Mouse (Mus musculus) embryo, embryonic 10.5 days (tissue): Measurements from ENCODE around the gene Gal3st1.

Experiments used
- DNase-seq: peaks from one replicate; pipeline ENCODE4 v3.0.0-alpha.2; 2015; ENCODE audit warnings: low spot score

The Gal3st1 gene

DNA sequence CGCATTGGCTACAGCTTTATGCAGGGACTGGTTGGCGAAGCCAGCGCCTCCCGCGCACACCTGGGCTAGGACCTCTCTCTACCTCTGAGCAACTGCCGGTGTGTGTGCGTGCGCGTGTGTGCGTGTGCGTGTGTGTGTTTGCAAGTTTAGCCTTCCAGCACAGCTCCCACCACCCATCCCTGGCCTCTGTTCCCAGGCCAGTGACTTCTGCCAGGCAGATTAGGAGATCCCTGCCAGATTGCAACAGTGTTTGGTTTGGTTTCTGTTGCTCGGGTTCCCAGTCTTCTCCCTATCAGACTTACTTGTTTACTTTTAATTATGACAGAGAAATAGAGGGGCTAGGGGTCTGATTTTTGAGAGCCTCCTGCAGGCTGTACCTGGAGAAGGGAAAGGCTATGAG lies 48.5 kb downstream of the Gal3st1 start:
- no peak for DNase-seq

DNA sequence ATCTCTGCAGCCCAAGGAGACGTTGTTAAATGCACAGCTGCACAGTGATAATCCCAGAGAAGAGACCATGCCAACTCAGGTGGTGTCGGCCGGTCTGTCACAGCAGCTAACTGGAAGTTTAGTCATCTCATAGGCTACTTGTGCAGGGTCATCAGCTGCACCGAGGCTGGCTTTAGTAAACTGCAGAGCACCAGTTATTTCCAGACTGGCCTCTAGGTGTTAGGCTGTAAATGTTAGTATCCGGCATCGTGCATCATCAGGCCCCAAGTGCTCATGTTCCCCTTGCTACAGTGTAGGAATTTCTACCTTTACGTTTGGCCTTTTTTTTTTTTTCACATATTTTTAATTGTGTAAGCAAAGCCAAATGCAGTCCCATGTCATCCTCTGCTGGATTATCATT lies 50.0 kb downstream of the Gal3st1 start:
- no peak for DNase-seq

DNA sequence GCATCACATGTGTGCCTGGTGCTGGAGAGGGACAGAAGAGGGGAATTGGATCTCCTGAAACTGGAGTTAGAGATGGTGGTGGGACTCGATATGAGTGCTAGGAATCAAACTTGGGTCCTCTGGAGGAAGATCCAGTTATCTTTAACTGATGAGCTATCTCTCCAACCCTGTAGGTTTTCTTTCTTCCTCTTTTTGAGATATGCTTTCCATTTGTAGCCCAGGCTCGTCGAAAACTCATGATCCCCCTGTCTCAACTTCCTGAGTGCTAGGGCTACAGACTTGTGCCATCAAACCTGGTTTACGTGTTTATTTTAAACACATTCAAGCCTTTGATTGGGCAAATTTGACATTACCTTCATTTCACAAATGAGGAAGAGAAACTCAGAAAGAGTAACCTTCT lies 50.7 kb downstream of the Gal3st1 start:
- no peak for DNase-seq

DNA sequence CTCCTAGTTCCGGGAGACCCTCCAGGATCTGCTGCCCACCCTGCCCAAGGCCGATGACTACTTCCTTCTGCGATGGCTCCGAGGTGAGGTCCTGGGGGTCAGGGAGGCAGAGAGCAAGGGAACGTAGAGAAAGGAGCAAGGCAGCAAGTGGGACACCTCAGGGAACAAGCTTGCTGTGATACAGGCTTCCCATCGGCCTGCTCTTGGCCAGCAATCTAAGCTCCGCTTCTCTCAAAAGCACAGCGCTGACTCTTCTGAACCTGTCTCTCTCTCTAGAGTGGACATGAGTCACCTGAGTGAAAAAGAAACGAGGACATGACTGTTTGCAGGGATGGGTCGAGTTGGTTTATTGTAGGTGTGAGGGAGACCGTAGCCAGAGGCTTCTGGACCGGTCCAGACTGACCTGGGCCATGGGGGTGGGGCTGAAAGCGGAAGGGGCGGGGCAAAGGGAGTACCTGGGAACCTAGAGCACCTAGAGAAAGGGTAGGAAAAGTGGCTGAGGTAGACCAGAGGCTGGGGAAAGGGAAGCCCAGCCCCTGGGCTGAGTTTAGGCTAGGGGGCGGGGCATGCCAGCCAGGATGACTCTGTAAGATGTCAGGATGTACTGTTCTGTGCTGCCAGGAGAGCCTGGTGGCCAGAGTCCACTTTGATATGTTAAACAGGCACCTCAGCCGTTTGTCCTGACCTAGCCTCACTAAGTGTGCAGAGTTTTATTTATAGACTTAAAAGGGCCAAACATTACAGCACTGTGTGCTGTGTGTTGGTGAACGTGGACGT lies 51.9 kb downstream of the Gal3st1 start:
- no peak for DNase-seq

DNA sequence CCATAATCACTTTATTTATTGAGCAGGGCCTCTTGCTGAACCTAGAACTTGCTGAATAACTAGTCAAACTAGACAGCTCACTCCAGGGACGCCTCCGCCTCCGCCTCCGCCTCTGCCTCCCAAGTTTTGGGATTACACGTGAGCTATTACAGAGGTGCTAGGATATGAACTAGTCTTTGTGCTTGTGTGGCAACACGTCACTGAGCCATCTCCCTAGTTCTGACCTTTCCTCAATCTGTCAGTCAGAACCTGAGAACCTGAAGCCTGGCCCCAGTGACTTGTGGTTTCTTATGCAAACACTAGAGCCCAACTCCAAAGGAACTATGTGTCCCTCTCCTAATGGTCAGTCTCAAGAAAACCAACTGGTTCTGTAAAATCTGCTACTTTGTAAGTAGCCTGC lies 52.5 kb downstream of the Gal3st1 start:
- no peak for DNase-seq

DNA sequence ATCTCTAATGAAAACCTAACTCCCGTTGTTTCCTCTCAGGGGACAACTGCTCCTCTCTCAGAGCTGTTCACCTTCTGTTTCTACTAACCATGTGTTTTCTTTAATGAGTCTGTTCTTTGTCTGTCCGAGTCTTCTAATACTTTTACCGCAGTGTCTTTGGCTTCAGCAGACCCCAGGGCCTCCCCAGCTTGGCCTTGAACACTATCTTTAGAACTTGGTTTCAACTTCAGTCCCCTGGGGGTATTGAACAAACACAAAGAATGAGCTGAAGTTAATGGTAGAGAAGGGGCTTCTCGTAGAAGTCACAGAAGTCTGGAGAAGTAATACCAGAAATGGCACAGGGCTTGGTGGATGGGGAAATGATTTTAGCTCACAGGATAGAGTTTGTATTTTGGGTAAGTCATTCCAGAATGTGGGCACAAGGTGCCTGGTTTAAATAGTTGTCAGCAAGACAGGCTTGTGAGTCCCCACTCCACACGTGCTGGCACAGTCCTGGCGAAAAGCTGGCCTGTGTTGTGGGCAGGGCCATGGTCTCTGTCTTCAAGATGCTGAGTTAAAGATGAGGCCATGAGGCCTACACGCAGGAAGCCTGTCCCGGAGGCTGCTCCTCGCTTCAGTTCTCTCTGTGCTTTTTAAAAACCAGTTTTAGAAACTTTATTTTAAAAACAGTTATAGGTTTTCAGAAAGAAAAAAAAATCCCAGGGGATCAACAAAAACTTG lies 53.1 kb downstream of the Gal3st1 start:
- no peak for DNase-seq

DNA sequence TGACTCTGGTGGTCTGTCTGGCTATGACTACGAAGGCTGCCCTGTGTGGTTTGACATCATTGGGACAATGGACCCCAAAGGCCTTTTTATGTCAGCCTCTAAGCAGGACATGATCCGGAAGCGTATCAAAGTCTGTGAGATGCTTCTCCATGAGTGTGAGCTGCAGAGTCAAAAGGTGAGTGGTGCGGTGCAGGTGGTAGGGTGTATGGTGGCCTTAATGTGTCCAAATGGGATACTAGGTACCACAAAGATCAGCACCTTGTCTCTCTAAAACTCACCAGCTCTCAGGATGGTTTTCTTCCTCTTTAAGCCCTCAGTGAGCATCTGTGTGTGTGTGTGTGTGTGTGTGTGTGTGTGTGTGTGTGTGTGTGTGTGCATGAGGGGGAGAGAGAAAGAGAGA lies 56.5 kb downstream of the Gal3st1 start:
- DNase-seq = no peak

DNA sequence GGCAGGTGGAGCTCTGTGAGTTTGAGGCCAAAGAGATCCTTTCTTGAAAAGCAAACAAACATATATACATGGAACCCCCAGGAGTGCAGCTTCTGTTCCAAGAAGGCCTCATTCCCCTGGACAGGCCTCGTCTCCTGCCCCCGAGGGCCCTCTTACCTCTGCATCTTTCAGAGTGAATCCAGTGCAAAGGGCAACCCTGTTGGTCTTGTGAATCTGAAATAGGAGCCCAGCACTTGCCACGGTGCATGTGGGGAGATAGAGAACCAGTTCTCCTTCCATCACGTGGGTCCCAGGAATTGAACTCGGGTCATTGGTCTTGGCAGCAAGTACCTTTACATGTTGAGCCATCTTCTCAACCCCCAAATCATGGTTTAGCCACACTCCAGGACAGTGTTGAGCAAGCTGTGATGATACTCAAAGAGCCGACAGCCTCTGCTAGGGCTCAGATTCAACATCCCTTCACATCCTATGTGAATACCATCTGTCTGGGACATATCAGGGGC lies 57.7 kb downstream of the Gal3st1 start:
- no peak for DNase-seq

DNA sequence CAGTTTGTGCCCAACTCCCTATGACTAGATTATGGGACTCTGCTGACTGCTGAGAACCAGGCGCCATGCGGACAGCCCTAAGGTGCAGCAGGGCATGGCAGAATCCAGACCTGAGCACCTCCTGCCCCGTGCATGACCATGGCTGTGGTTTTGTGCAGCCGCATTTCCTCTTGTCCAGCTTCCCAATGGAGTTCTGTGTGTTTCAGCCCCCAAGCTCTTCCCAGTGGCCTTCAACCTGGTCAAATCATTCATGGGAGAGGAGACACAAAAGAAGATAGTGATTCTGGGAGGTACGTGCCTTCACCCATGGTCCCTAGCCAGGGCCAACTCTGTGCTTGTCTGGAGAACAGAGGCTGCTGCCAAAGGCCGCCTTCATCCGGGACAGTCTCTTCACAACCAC lies 59.6 kb downstream of the Gal3st1 start:
- no peak for DNase-seq

DNA sequence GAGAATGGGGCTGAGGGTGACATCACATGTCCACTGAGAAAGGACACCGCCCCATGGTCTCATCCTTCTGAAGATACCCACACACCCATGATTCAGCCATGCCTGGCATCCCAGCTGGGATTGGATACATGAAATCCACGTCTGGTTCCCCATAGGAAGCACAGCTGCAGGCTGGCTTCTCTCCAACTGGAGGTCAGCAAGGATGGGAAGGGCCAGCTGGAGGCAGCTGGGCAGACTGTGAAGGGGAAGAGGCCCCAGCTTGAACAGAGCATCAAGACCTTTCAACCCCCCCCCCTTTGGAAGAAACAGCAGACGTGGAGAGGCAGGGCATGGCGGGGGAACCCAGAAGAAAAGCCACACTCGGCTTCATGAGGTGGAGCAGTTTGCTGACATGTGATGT lies 63.1 kb downstream of the Gal3st1 start:
- no peak for DNase-seq

DNA sequence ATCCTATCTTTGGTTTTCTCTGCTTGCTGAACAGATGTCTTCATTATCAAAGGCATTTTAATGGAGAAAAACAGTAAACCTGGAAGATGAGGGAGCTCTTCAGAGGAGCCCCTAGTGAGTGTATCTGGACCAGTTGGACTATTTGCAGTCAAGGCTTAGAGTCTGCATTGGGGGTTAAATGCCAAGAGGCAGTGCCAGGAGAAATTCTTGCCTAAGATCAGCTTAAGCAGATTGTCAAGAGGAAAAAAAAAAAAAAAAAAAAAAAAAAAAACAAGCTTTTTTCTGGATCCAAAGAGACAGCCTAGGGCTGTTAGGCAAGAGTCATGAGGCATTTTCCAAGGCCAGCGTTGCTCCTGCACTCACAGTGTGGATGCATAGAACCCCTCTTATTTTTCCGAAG lies 64.3 kb downstream of the Gal3st1 start:
- DNase-seq = no peak

DNA sequence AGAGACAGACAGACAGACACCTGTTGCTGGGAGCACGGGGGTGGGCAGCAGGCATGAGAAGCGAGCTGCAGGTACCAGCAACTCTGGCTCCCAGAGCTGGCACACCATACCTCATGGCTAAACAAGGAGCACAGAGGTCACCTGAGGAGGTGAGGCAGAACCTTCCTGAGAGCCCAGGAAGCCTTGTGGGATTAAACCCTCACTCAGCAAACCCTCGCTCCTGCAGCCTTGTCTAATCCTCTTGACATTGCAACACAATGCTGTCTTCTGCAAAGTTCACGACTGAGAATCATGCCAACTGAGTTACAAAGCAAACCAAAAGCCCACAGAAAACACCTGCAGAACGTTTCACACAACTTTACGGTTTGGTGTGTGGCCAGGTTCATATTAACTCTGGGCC lies 65.0 kb downstream of the Gal3st1 start:
- DNase-seq = no peak
